Mouse (Mus musculus) lung, adult 2 months (tissue): ENCODE data around the gene Gm5426.

Experiments used
- CTCF ChIP-seq: fragments of 200-500 bp; IDR thresholded peaks from 2 replicates; pipeline ENCODE4 v1.5.1; 2011; ENCODE audit warnings: mild to moderate bottlenecking, low read length, control low read depth; ENCODE audit not compliant: insufficient read depth
- POLR2A ChIP-seq: fragments of 200-500 bp; IDR thresholded peaks from 2 replicates; pipeline ENCODE4 v1.6.1; 2011; ENCODE audit warnings: low read depth, mild to moderate bottlenecking, control low read depth, low read length, borderline replicate concordance; ENCODE audit errors: extremely low read depth

DNA sequence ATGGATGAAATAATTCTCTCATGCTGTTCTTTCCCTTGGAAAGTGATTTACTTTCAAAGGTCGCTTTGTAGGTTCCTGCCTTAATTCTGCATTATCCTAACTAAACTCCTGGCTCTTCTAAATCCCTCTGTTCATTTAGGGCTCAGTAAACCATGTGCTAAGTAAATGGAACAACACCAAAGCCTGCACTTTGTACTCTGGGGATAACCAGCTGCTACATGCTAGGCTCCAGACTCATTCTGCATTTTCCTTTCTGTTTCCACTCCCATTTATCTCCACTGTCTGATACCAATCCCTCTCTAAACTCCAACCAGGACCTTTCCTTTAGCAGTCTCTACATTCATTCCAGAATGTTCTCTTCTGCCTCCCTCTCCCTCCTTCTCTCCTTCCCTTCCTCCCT, 46.7 kb upstream of the Gm5426 start:
- TF ChIP-seq CTCF, result no peak
- no peak for TF ChIP-seq POLR2A
